Mouse (Mus musculus) liver, adult 2 months (tissue): ENCODE measurements around the gene 1700029P11Rik.

Source experiments
- CTCF ChIP-seq: fragments of 200-500 bp; IDR thresholded peaks from 2 replicates; pipeline ENCODE4 v1.5.1; 2011; ENCODE audit warnings: low read depth, low read length, control low read depth
- POLR2A ChIP-seq: fragments of 200-500 bp; IDR thresholded peaks from 2 replicates; pipeline ENCODE4 v1.6.1; 2011; ENCODE audit warnings: low read length, control low read depth; ENCODE audit not compliant: insufficient read depth; ENCODE audit errors: extremely low read depth

- TF ChIP-seq POLR2A, result no peak
- no peak for TF ChIP-seq CTCF
Measured at GRCm38 (mm10) chr15:82014745-82015391, 34.5 kb downstream of the 1700029P11Rik start.
